Mouse (Mus musculus) forebrain, postnatal 0 days (tissue): ENCODE results near the gene Sh3gl2. TPM values are rescaled to one million over a fixed set of nuclear protein-coding genes. Genes with fewer than 3 reads are reported as not detected.

Experiments used
- ATAC-seq: fragments of 200-750 bp; cut with Nextera tagmentation; 2 replicates; pipeline ENCODE4 v1.8.0; 2017; ENCODE audit warnings: mild to moderate bottlenecking, moderate library complexity
- DNase-seq: peaks from one replicate; pipeline ENCODE4 v3.0.0-alpha.2; 2015
- H3K27ac ChIP-seq: fragments of 300-500 bp; sonication (generic); 2 replicates; pipeline ENCODE4 v1.5.1; 2014; ENCODE audit warnings: low read depth, mild to moderate bottlenecking, antibody characterized with exemption, low read length, moderate library complexity, mixed read lengths
- H3K27me3 ChIP-seq: fragments of 300-500 bp; sonication (generic); 2 replicates; pipeline ENCODE4 v1.6.1; 2014; ENCODE audit warnings: mild to moderate bottlenecking, low read length, mixed read lengths; ENCODE audit not compliant: insufficient read depth
- H3K36me3 ChIP-seq: fragments of 300-500 bp; sonication (generic); 2 replicates; pipeline ENCODE4 v1.6.1; 2014; ENCODE audit warnings: mild to moderate bottlenecking, moderate library complexity; ENCODE audit not compliant: insufficient read depth
- H3K4me1 ChIP-seq: fragments of 300-500 bp; sonication (generic); 2 replicates; pipeline ENCODE4 v1.6.1; 2014; ENCODE audit warnings: antibody characterized with exemption; ENCODE audit not compliant: insufficient read depth
- H3K4me2 ChIP-seq: fragments of 300-500 bp; sonication (generic); 2 replicates; pipeline ENCODE4 v1.6.1; 2014; ENCODE audit warnings: low read depth, mild to moderate bottlenecking, moderate library complexity
- H3K4me3 ChIP-seq: fragments of 300-500 bp; sonication (generic); 2 replicates; pipeline ENCODE4 v1.5.1; 2014; ENCODE audit warnings: low read depth, low read length, mixed read lengths
- H3K9ac ChIP-seq: fragments of 300-500 bp; sonication (generic); 2 replicates; pipeline ENCODE4 v1.6.1; 2014; ENCODE audit warnings: mild to moderate bottlenecking
- H3K9me3 ChIP-seq: fragments of 300-500 bp; sonication (generic); 2 replicates; pipeline ENCODE4 v1.6.1; 2016; ENCODE audit warnings: low read length
- CTCF ChIP-seq: sonication (generic); IDR thresholded peaks from 2 replicates; pipeline ENCODE4 v1.5.1; 2016; ENCODE audit warnings: antibody characterized with exemption, control low read depth, low read depth
- WGBS: fragments of 180-500 bp; shearing (Covaris S2); extraction: QIAGEN DNeasy Blood & Tissue Kit; methylation state at CpG from one replicate; pipeline ENCODE4 v1.1.7; 2014; 5-methylcytosine and 5-hydroxymethylcytosine counted together
- polyA plus RNA-seq: library from polyadenylated mRNA; unstranded; fragments of >200 nt; fragmentation: Nextera tagmentation; extraction: Ambion mirVana; gene quantifications from 2 replicates; pipeline ENCODE4 v1.2.1, GENCODE M21; 2015
- total RNA-seq: library from RNA; depleted of rRNA; stranded (reverse); fragments of >200 nt; gene quantifications from 2 replicates; pipeline ENCODE4 v1.2.3, GENCODE M21; 2014

Gene Sh3gl2
- total and polyA plus RNA-seq, 2 experiments from 2014 or later, result 31.9 to 122 TPM

DNA sequence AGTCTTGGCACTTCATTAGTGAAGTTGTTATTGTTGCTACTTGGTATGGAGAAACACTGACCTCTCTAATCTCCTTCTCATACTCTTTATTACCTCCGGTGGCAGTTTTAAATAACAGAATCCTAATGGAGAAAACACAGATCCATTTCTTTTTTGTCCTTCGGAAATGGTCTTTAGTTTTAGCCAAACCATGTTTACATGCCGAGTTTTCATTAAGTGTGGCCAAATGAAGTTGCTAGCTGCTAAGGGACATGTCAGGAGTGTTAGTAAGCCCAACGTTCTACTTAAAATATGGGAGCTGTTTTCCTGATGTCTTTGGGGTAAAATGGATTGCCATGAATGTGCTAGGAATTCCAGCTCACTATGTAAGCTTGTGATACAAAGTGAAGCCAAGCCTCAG lies 86.4 kb downstream of the Sh3gl2 start:
- H3K27ac ChIP-seq, result no peak overlapping the region

DNA sequence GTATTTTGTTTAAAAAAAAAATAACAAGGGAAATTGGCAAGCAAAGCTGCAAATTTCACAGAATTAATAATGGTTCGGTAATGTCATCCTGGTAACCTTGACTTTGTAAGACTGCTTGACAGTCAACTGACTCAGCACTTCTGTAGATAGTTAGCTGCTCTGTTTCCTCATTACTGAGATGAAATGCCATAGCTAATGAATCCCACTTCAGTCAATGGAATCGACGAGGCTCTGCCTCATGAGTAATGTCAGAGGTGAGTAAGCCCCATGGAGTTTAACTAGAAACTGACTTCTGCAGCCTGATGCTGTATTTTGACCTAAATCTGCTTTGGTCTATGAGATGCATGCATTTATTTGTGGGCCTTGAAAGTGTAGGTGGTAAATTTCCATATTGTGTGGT lies 88.4 kb downstream of the Sh3gl2 start:
- H3K4me3 ChIP-seq, result no peak overlapping the region
- H3K4me2 ChIP-seq, result no peak overlapping the region
- H3K27me3 ChIP-seq, result no peaks in the 10 kb centered on the region
- DNase-seq (no peak), ATAC-seq (no peak; the same call in 1 of the 2 replicates)
- H3K9me3 ChIP-seq, result no peaks in the 10 kb centered on the region
- H3K27ac ChIP-seq, result no peak overlapping the region
- H3K4me1 ChIP-seq, result no peaks in the 10 kb centered on the region
- no peaks in the 10 kb centered on the region for H3K36me3 ChIP-seq
- 70% methylated on average over 3 of the region's 3 CpGs for WGBS
- H3K9ac ChIP-seq, result no peak overlapping the region
- no peak for TF ChIP-seq CTCF

More for the DNA sequence above, 86.4 kb downstream of the Sh3gl2 start:
- TF ChIP-seq CTCF, result no peak
- 72% methylated on average over 4 of the region's 4 CpGs for WGBS
- Histone ChIP-seq H3K9me3 (no peaks in the 10 kb centered on the region), H3K4me1 (no peaks in the 10 kb centered on the region), H3K27me3 (no peaks in the 10 kb centered on the region), H3K9ac (no peak overlapping the region), H3K36me3 (no peaks in the 10 kb centered on the region), H3K4me3 (no peak overlapping the region), H3K4me2 (no peak overlapping the region)
- no peak for DNase-seq
- no peak for ATAC-seq

DNA sequence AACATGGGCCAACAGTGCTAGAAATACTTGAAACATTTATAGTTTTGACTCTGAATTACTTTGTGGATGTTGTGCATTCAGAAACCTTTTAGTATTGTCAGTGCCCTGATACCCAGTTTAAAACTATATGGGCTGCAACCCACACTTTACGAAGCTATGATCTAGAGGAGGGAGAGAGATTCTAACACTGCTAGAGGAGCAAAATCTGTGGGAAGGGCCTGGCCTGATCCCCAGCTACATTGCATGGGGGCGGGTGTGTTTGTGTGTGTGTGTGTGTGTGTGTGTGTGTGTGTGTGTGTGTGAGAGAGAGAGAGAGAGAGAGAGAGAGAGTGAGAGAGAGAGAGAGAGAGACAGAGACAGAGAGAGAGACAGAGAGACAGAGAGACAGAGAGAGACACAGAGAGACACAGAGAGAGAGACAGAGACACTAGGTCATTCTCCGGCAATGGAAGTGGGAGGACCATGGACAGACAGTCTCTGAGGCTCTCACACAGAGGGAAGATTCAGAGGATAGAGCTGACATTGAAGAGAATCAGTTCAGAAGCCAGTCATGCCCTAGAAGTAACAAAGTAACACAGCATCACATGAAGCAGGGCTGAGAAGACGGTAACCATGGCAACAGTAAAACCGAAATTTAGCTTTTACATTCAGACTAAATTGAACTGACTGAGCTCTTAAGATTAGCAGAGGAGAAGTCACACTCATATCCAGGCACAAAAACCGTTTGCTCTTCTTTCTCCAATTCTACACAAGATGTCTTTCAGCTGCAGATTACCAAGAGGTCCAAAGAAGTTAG lies 95.9 kb downstream of the Sh3gl2 start:
- ATAC-seq, result peak; percentile 95
- no peak for TF ChIP-seq CTCF
- 61% methylated on average over 6 of the region's 6 CpGs for WGBS

GRCm38 (mm10) chr4:85305912-85306573 lies 101.1 kb downstream of the Sh3gl2 start:
- WGBS, result 65% methylated on average over 7 of the region's 7 CpGs
- H3K9ac ChIP-seq, result no peak overlapping the region
- H3K4me2 ChIP-seq, result no peak overlapping the region
- H3K4me3 ChIP-seq, result no peak overlapping the region
- H3K36me3 ChIP-seq, result no peaks in the 10 kb centered on the region
- H3K27ac ChIP-seq, result 0 out of 2 replicates have a peak overlapping the region, but pooled peaks have one; percentile 29
- no peaks in the 10 kb centered on the region for H3K9me3 ChIP-seq
- no peak for DNase-seq
- no peaks in the 10 kb centered on the region for H3K27me3 ChIP-seq
- H3K4me1 ChIP-seq, result peaks cover 11% of the 10 kb centered on the region; the same call in 1 of the 2 replicates
- TF ChIP-seq CTCF, result no peak
- no peak for ATAC-seq

More for the DNA sequence above, 95.9 kb downstream of the Sh3gl2 start:
- Histone ChIP-seq H3K36me3 (no peaks in the 10 kb centered on the region), H3K4me2 (no peak overlapping the region), H3K27me3 (no peaks in the 10 kb centered on the region), H3K9me3 (no peaks in the 10 kb centered on the region), H3K4me3 (no peak overlapping the region), H3K27ac (peak overlapping the region; percentile 40; the same call in 1 of the 2 replicates), H3K9ac (no peak overlapping the region), H3K4me1 (peaks cover 10% of the 10 kb centered on the region; the same call in 1 of the 2 replicates)
- DNase-seq, result peak; percentile 68

GRCm38 (mm10) chr4:85319092-85319491 lies 114.2 kb downstream of the Sh3gl2 start:
- Histone ChIP-seq H3K9me3 (no peaks in the 10 kb centered on the region), H3K4me3 (no peak overlapping the region), H3K36me3 (no peaks in the 10 kb centered on the region), H3K27me3 (no peaks in the 10 kb centered on the region), H3K4me1 (no peaks in the 10 kb centered on the region), H3K27ac (no peak overlapping the region), H3K4me2 (no peak overlapping the region), H3K9ac (no peak overlapping the region)
- no peak for DNase-seq
- no peak for TF ChIP-seq CTCF
- WGBS, result 27% methylated on average over 3 of the region's 3 CpGs
- ATAC-seq, result no peak

DNA sequence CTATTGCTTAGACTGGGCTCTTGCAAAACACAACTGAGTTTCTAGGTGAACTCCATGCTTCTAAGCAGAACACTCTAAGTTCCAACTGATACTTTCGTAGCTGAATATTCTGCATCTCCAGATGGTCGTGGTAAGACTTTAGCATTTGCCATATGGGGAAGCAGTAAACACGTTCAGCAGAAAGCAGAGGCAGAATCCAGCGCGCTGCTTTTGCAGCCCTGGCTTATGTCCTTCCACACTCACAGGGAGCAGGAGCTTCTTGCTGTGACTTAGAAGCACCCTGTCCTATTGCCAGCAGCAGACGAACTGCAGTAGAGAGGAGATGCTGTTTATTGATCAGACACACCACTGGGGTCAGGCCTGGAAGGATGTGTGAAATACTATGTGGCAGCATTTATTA lies 120.5 kb downstream of the Sh3gl2 start:
- Histone ChIP-seq H3K4me1 (no peaks in the 10 kb centered on the region), H3K4me3 (no peak overlapping the region), H3K27ac (peak overlapping the region; percentile 40; the same call in 1 of the 2 replicates), H3K36me3 (no peaks in the 10 kb centered on the region), H3K4me2 (no peak overlapping the region), H3K9ac (no peak overlapping the region), H3K27me3 (no peaks in the 10 kb centered on the region), H3K9me3 (no peaks in the 10 kb centered on the region)
- ATAC-seq (peak; percentile 86), DNase-seq (peak; percentile 58)
- 59% methylated on average over 6 of the region's 6 CpGs for WGBS
- TF ChIP-seq CTCF, result no peak

DNA sequence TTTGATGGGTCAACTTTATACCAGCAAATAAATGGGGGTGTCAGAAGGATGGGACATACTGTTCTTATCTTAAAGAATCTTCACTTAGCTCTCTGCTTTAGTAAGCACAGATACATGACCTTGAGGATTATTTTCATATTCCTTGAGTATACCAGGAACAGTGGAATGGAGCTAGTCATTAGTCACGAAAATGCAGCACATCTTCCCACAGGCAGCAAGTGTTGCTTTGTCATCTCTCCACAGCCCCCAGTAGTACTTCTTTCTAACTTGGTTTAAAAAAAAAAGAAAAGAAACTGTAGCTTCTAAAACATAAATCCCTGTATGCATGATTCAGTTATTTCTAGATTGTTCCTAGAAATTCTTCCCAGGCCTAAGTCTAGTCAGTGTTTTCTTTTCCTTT lies 121.1 kb downstream of the Sh3gl2 start:
- H3K36me3 ChIP-seq, result no peaks in the 10 kb centered on the region
- no peak overlapping the region for H3K4me2 ChIP-seq
- no peak for TF ChIP-seq CTCF
- ATAC-seq (no peak), DNase-seq (no peak)
- no peaks in the 10 kb centered on the region for H3K4me1 ChIP-seq
- no peak overlapping the region for H3K9ac ChIP-seq
- no peaks in the 10 kb centered on the region for H3K9me3 ChIP-seq
- no peaks in the 10 kb centered on the region for H3K27me3 ChIP-seq
- H3K27ac ChIP-seq, result peak overlapping the region; percentile 40; the same call in 1 of the 2 replicates
- 74% methylated on average over 1 of the region's 1 CpGs for WGBS
- no peak overlapping the region for H3K4me3 ChIP-seq
